Mouse (Mus musculus) embryonic fibroblast, embryonic 13.5 days (primary cell): ENCODE results near the gene Lclat1.

Experiments
- CTCF ChIP-seq: IDR thresholded peaks from 2 replicates; pipeline ENCODE4 v1.5.1; 2011; ENCODE audit warnings: mild to moderate bottlenecking, control low read depth, low read length, moderate library complexity, borderline replicate concordance; ENCODE audit not compliant: insufficient read depth
- POLR2A ChIP-seq: IDR thresholded peaks from 2 replicates; pipeline ENCODE4 v1.6.1; 2011; ENCODE audit warnings: low read depth, mild to moderate bottlenecking, control low read depth, low read length, moderate library complexity

- no peak for TF ChIP-seq CTCF
- TF ChIP-seq POLR2A = no peak
Measured at GRCm38 (mm10) chr17:73112128-73112527, 4.3 kb downstream of the Lclat1 start.
